Mouse (Mus musculus) monocyte, adult 5-6 weeks (primary cell): ENCODE data around the gene Ms4a1. TPM values are rescaled to one million over a fixed set of nuclear protein-coding genes. Genes with fewer than 3 reads are reported as not detected.
"Not testable (repeated sequence)": the region's sequence is repeated elsewhere in the genome, so short reads cannot be mapped to it uniquely, and the experiment has no call there.

ENCODE experiments used
- ATAC-seq: fragments of 153-309, 156-312 bp; replicated peaks from 2 replicates; pipeline ENCODE4 v1.8.0; 2017; ENCODE audit warnings: mild to moderate bottlenecking; ENCODE audit not compliant: low TSS enrichment, insufficient number of reproducible peaks, severe bottlenecking, poor library complexity, low FRiP score
- total RNA-seq: library from RNA; stranded (forward); fragments of 200-1000, 200-491, 200-594 nt; gene quantifications from 3 replicates; pipeline ENCODE4 v1.2.3, GENCODE M21; 2017

Gene Ms4a1
- 74.5 to 134 TPM (median 101 TPM) in 3 replicates for total RNA-seq

GRCm38 (mm10) chr19:11266052-11266845 lies at the start of gene Ms4a1:
Ms4a1 (minus strand) TSS chr19:11266241.
- 0 out of 2 replicates have a peak, but pooled peaks have one; percentile 5 for ATAC-seq

GRCm38 (mm10) chr19:11314354-11314753 lies 48.3 kb upstream of the Ms4a1 start, which contains the start of gene Ms4a14:
Ms4a14 (minus strand) TSS chr19:11314454.
- ATAC-seq, result no peak

- ATAC-seq, result no peak
Observed at GRCm38 (mm10) chr19:11308888-11309287, 42.8 kb upstream of the Ms4a1 start.

- not testable (repeated sequence) for ATAC-seq
Observed at GRCm38 (mm10) chr19:11299529-11299928, 33.5 kb upstream of the Ms4a1 start.

GRCm38 (mm10) chr19:11298939-11299338 lies 32.9 kb upstream of the Ms4a1 start:
- ATAC-seq, result no peak

- not testable (repeated sequence) for ATAC-seq
Observed at GRCm38 (mm10) chr19:11293616-11294015, 27.6 kb upstream of the Ms4a1 start.

- no peak for ATAC-seq
Observed at GRCm38 (mm10) chr19:11292990-11293389, 26.9 kb upstream of the Ms4a1 start.

GRCm38 (mm10) chr19:11283773-11284172 lies 17.7 kb upstream of the Ms4a1 start, which contains the start of gene Ms4a5:
Ms4a5 (minus strand) TSS chr19:11283873.
- no peak for ATAC-seq

GRCm38 (mm10) chr19:11280223-11280622 lies 14.2 kb upstream of the Ms4a1 start:
- ATAC-seq, result no peak

GRCm38 (mm10) chr19:11276431-11276830 lies 10.4 kb upstream of the Ms4a1 start:
- no peak for ATAC-seq

GRCm38 (mm10) chr19:11266956-11267355 lies 915 bp upstream of the Ms4a1 start:
- no peak for ATAC-seq

- no peak for ATAC-seq
Observed at GRCm38 (mm10) chr19:11264602-11265185, 1.3 kb downstream of the Ms4a1 start.

- peak; percentile 67 for ATAC-seq
Observed at GRCm38 (mm10) chr19:11263549-11263948, 2.5 kb downstream of the Ms4a1 start.

- ATAC-seq, result not testable (repeated sequence)
Observed at GRCm38 (mm10) chr19:11262932-11263331, 3.1 kb downstream of the Ms4a1 start.

- ATAC-seq, result no peak
Observed at GRCm38 (mm10) chr19:11261522-11261921, 4.5 kb downstream of the Ms4a1 start.

- ATAC-seq, result peak; percentile 97
Observed at GRCm38 (mm10) chr19:11244230-11244629, 21.8 kb downstream of the Ms4a1 start.

- no peak for ATAC-seq
Observed at GRCm38 (mm10) chr19:11242560-11242959, 23.5 kb downstream of the Ms4a1 start.

GRCm38 (mm10) chr19:11235820-11236219 lies 30.2 kb downstream of the Ms4a1 start:
- no peak for ATAC-seq

- no peak for ATAC-seq
Observed at GRCm38 (mm10) chr19:11234921-11235735, 30.9 kb downstream of the Ms4a1 start.
